Mouse (Mus musculus): ENCODE results near the gene Sgip1.
A peak's percentile ranks its signal among the peaks of the same experiment; 100 is the strongest.

The Sgip1 gene

DNA sequence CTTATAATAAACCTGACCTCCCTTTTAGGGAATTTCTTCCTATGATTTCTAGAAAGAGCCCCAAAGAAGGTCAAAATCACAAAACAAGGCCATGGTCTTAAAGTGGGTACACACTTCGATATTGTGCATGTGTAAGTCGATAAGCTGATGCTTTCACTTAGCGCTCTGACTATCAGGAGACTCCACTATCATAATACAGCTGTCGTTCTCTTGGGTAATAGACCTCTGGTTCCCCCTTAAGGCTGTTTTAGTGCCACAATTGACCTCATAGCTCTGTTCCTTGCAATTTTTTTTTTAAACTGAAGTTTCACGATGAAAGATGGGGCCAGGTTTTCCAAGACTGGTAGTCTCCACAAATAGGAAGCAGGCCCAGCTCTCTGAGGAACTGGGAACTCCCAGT is 238.3 kb downstream of the Sgip1 start:
- DNase-seq = no peak

- DNase-seq = no peak
Observed at GRCm38 (mm10) chr4:102981709-102982108, 240.6 kb downstream of the Sgip1 start.

- DNase-seq = no peak
Observed at GRCm38 (mm10) chr4:102986173-102986572, 245.1 kb downstream of the Sgip1 start.

DNA sequence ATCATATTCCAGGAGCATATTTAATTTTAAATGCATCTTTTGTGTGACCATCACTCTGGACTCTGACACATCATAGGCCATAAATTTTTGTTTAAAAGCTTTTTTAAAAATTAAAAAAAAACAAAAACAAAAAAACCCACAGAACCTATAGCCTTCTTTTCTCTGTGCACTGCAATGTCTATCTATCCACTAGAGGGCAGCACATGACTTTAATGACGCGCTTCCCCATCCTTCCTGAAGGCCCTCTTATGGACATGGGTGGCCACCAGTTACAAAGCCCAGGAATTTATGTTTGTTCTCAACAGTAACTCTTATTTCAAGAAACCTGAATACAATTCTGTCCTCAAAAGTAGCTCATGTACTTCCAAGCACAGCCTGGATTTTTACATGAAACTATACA is 245.8 kb downstream of the Sgip1 start:
- DNase-seq = peak; percentile 31 to 57

GRCm38 (mm10) chr4:102987325-102987724 is 246.2 kb downstream of the Sgip1 start:
- no peak for DNase-seq

DNA sequence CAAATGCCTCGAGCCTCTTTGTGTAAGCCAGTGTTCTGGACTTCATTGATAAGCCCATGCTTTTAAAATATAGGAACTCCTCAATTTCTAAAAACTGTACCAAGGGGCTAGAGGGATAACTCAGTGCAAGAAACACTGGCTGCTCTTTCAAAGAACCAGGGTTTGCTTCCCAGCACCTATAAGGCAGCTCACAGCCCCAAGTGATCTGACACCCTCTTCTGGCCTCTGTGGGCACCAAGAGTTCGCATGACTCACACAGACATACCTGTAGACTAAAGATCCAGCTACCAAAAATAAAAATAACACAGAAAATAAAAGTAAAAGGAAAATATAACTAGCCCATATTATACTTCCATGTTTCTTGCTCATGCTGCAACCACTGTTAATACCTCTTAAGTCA is 246.7 kb downstream of the Sgip1 start:
- DNase-seq = no peak

GRCm38 (mm10) chr4:102988526-102988925 is 247.4 kb downstream of the Sgip1 start:
- no peak for DNase-seq

DNA sequence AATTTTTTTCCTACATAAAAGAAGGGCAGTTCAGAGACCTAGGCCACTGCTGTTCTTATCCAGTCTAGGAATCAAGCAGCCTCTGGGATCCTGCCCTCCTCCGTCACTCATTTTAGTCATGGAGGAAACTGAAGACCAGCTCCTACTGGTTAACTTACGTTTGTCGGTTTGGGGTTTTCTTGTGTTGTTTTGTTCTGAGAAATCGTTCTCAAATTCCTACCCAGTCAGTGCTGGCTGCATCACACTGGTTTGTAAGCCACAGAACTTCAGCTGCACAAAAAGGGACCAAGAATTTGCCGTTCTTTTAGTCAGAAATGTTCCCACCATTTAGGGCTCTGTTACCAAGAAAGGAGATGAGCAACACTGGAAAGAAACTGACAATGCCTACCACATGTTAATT is 248.3 kb downstream of the Sgip1 start:
- no peak for DNase-seq

DNA sequence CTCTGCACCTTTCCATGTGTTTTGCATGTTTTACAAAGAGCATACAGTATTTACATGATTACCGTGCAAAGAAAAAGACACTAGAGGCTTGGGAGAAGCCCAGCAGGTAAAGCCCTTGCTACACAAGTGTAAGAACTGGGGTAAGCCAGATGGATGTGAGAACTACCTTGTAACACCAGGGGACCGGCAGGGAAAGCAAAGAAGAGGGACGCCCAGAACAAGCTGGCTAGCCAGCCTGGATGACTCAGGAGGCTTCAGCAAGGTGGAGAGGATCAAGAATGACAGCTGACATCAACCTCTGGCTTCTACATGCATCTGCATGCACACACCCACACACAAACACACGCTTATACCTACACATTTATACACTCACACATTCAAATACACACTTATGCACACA is 248.9 kb downstream of the Sgip1 start:
- no peak for DNase-seq

- no peak for DNase-seq
Observed at GRCm38 (mm10) chr4:102990595-102991340, 249.7 kb downstream of the Sgip1 start.

DNA sequence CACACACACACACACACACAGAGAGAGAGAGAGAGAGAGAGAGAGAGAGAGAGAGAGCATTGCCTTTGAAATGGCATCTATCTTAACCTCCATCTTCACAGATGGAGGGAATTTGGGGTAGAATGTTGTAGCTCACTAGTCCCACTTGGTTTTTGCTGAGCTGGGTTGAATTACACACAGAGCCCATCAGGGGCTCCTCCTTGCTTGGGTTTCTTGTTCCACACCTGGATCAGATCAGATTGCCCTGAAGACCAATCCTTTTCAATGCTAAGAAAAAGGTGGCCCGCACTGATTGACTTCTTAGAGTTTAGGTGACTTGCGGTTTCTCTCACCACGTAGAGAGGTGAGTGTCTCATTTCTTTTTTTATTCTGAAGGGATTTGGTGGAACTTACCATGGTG is 250.6 kb downstream of the Sgip1 start:
- no peak for DNase-seq

DNA sequence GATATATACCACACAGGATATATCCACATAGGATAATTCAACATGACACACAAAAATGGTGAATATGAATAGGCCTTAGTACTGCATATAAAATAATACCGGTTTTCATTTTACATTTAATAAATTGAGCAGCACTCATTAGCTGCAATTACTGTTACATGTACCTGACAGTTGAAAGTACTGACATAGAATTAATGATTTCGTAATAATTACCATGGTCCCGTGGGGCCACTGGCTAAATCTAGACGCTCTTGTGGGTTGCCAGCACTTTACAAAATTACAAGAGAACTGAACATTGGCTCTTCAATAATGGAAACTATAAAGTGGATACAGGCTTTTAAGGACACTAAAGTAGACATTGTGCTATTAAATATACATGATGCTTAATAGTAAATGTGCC is 263.6 kb downstream of the Sgip1 start:
- DNase-seq = no peak

GRCm38 (mm10) chr4:103005190-103005945 is 264.3 kb downstream of the Sgip1 start:
- DNase-seq = no peak

DNA sequence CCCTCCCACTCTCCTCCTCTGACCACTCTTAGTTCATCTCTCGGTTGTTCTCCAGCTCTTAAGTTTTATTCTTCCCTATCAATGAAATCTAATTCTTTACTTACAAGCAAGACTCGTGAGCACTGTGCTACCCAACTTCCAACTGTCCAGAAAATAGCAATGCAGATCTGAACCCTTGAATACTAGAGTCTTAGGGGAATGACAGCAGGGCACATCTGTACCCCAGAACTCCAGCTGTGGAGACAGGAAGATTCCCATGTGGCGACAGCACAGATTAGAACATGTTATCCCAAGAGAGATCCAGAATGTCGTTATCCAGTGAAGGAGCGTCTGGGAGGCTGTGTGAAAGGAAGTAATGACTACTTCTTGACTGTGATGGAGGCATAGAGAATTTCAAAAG is 265.2 kb downstream of the Sgip1 start:
- no peak for DNase-seq

- no peak for DNase-seq
Observed at GRCm38 (mm10) chr4:103006943-103007418, 265.9 kb downstream of the Sgip1 start.

- no peak for DNase-seq
Observed at GRCm38 (mm10) chr4:103010734-103011133, 269.6 kb downstream of the Sgip1 start.

DNA sequence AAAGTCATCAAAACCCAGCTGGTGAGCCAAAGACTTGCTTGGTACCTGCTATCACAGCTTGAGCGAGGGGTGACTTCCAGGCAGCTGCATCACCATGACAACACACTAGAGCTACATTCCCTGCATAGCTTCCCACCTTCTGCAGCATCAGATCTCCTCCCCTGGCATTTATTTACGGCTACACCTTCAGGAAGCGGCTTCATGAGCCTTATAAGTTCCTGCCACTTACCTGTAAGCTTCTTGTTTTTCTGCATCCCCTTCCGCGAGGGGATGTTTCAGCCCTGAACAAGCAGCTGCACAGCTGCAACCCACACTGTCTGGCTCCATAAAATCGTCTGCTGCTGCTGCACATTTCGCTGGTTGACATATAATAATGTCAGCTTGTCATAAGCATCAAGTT is 270.7 kb downstream of the Sgip1 start:
- DNase-seq = no peak

DNA sequence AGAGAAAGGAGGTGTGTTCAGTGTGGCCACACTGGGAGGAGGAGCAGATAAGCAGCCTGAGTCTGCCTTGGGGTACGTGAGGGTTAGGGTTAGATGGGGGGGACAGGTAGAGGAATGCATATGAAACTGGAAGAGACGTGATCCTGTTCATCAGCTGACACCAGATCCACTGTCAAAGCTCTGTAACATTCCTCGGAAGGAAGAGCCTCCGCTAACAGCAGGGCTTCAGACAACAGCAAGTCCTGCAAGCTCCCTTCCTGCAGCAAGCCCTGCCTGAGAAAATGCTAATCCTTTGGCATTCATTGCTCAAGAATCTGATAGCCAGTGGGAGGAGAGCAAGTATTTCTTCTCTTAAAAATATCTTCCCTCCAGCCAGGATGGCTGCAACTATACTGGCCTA is 272.4 kb downstream of the Sgip1 start:
- DNase-seq = no peak
